Mouse (Mus musculus) cerebellum, postnatal 25 days (tissue): ENCODE data around the gene Adh1.

Experiments used
- DNase-seq, 2 experiments: peaks; one replicate each; pipeline ENCODE4 v3.0.0; 2021; ENCODE audit warnings: mixed read lengths in 2 of 2

Adh1 gene

GRCm38 (mm10) chr3:138291529-138292117 is 30.8 kb downstream of the Adh1 start:
- DNase-seq: no peak

- no peak for DNase-seq
Measured at GRCm38 (mm10) chr3:138293298-138293895, 32.6 kb downstream of the Adh1 start.

GRCm38 (mm10) chr3:138300130-138300529 is 39.3 kb downstream of the Adh1 start:
- DNase-seq: no peak

GRCm38 (mm10) chr3:138302676-138303075 is 41.9 kb downstream of the Adh1 start:
- no peak for DNase-seq

GRCm38 (mm10) chr3:138303771-138304488 is 43.1 kb downstream of the Adh1 start:
- no peak for DNase-seq

- DNase-seq: no peak
Measured at GRCm38 (mm10) chr3:138304489-138304871, 43.7 kb downstream of the Adh1 start.

- DNase-seq: no peak
Measured at GRCm38 (mm10) chr3:138305486-138306289, 44.9 kb downstream of the Adh1 start.

GRCm38 (mm10) chr3:138306290-138306683 is 45.5 kb downstream of the Adh1 start:
- no peak for DNase-seq

- no peak for DNase-seq
Measured at GRCm38 (mm10) chr3:138309910-138310309, 49.1 kb downstream of the Adh1 start.

GRCm38 (mm10) chr3:138311015-138311414 is 50.2 kb downstream of the Adh1 start:
- no peak for DNase-seq

- no peak for DNase-seq
Measured at GRCm38 (mm10) chr3:138312965-138313364, 52.2 kb downstream of the Adh1 start, which contains the start of gene Adh6a. Gene Adh6a, plus strand, starts transcription at chr3:138313286.

GRCm38 (mm10) chr3:138316908-138317472 is 56.2 kb downstream of the Adh1 start:
- no peak for DNase-seq

GRCm38 (mm10) chr3:138325001-138325400 is 64.2 kb downstream of the Adh1 start:
- no peak for DNase-seq

GRCm38 (mm10) chr3:138325466-138325865 is 64.7 kb downstream of the Adh1 start:
- no peak for DNase-seq

- DNase-seq: no peak
Measured at GRCm38 (mm10) chr3:138333910-138334309, 73.1 kb downstream of the Adh1 start.

GRCm38 (mm10) chr3:138334320-138334719 is 73.5 kb downstream of the Adh1 start:
- DNase-seq: no peak

- DNase-seq: no peak
Measured at GRCm38 (mm10) chr3:138335566-138335965, 74.8 kb downstream of the Adh1 start.

GRCm38 (mm10) chr3:138336104-138336754 is 75.4 kb downstream of the Adh1 start:
- DNase-seq: no peak
